Mouse (Mus musculus) stomach, postnatal 0 days (tissue): ENCODE measurements around the gene Fabp6. TPM values are rescaled to one million over a fixed set of nuclear protein-coding genes. Genes with fewer than 3 reads are reported as not detected.
A peak's percentile ranks its signal among the peaks of the same experiment; 100 is the strongest.

Experiments
- ATAC-seq: fragments of 200-750 bp; cut with Nextera tagmentation; 2 replicates; pipeline ENCODE4 v1.8.0; 2017; ENCODE audit not compliant: low FRiP score, low TSS enrichment
- DNase-seq: peaks from one replicate; pipeline ENCODE4 v3.0.0-alpha.2; 2016; ENCODE audit warnings: low spot score
- H3K27ac ChIP-seq: fragments of 300-500 bp; sonication (generic); replicated peaks from 2 replicates; pipeline ENCODE4 v1.5.1; 2014; ENCODE audit warnings: mild to moderate bottlenecking, control low read depth
- H3K27me3 ChIP-seq: fragments of 300-500 bp; sonication (generic); 2 replicates; pipeline ENCODE4 v1.6.1; 2014; ENCODE audit warnings: low read length; ENCODE audit not compliant: control insufficient read depth, insufficient read depth
- H3K36me3 ChIP-seq: fragments of 300-500 bp; sonication (generic); 2 replicates; pipeline ENCODE4 v1.6.1; 2014; ENCODE audit warnings: low read length, mixed read lengths; ENCODE audit not compliant: control insufficient read depth, insufficient read depth
- H3K4me1 ChIP-seq: fragments of 300-500 bp; sonication (generic); replicated peaks from 2 replicates; pipeline ENCODE4 v1.6.1; 2014; ENCODE audit warnings: antibody characterized with exemption; ENCODE audit not compliant: control insufficient read depth, insufficient read depth
- H3K4me2 ChIP-seq: fragments of 300-500 bp; sonication (generic); replicated peaks from 2 replicates; pipeline ENCODE4 v1.6.1; 2014; ENCODE audit warnings: low read depth, mild to moderate bottlenecking, control low read depth, moderate library complexity
- H3K4me3 ChIP-seq: fragments of 300-500 bp; sonication (generic); 2 replicates; pipeline ENCODE4 v1.5.1; 2014; ENCODE audit warnings: low read depth, low read length, control low read depth
- H3K9ac ChIP-seq: fragments of 300-500 bp; sonication (generic); 2 replicates; pipeline ENCODE4 v1.6.1; 2014; ENCODE audit warnings: mild to moderate bottlenecking, low read length, control low read depth, mixed read lengths
- H3K9me3 ChIP-seq: fragments of 300-500 bp; sonication (generic); 2 replicates; pipeline ENCODE4 v1.6.1; 2016; ENCODE audit warnings: low read length; ENCODE audit not compliant: control insufficient read depth
- CTCF ChIP-seq: IDR thresholded peaks from 2 replicates; pipeline ENCODE4 v1.5.1; 2016; ENCODE audit warnings: antibody characterized with exemption, low read depth, mild to moderate bottlenecking, moderate library complexity
- EP300 ChIP-seq: optimal IDR thresholded peaks from 2 replicates; pipeline ENCODE3; 2016; ENCODE audit warnings: antibody characterized with exemption
- WGBS: fragments of 180-500 bp; shearing (Covaris S2); extraction: QIAGEN DNeasy Blood & Tissue Kit; methylation state at CpG from one replicate; pipeline ENCODE4 v1.1.7; 2014; 5-methylcytosine and 5-hydroxymethylcytosine counted together
- polyA plus RNA-seq: library from polyadenylated mRNA; unstranded; fragments of >200 nt; fragmentation: Nextera tagmentation; extraction: Ambion mirVana; gene quantifications from 2 replicates; pipeline ENCODE4 v1.2.1, GENCODE M21; 2015

Fabp6 gene
- polyA plus RNA-seq, 1 experiment from 2014 or later, result 5.9 TPM

DNA sequence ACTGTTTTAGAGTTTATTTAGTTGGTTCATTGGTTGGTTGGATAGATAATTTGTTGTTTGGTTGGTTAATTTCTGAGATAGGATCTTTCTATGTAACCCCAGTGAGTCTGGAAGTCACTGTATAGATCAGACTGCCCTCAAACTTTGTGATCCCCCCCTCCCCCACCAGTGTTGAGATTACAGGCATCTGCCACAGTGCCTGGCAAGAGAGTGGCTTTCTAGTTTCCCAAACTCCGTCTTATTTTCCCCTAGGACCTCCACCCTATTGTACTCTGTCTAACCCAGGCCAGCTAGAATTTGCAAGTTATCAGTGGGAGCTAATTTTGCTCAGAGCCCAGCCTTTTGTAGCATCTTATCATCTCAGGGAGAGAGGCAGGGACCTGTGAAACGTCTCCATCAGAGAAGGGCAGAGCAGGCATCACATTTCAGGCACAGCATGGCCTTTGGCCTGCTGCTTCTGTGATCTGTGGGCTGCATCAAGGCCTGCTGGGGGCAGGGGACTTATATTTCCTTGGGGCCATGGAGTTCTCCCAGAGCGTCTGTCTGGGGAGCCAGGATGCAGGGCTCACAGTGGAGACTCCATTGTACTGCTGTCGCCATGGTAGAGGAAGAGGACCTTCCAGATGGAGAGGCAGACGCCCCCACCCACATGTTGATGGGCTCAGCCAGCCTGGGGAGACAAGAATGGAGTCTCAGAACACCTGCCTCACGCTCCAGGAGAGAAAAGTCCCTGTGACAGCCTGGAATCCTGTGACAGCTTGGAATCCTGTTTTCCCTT lies 41.6 kb downstream of the Fabp6 start:
- 35% methylated on average over 6 of the region's 6 CpGs for WGBS
- ATAC-seq, result no peak
- DNase-seq, result no peak

DNA sequence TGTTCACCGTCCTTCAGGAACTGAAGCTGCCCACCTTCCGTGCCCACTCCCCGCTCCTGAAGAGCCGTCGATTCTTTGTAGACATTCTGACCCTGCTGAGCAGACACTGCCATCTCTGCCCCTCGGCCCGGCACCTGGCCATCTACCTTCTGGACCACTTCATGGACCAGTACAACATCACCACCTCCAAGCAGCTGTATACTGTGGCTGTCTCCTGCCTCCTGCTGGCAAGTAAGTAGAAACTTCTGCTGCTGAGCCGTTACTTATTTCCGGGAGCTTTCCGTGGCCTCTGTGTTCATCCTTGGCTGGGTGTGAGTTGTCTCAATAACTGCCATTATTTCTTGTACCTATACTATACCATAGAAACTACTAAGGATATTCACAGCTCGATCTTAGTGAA lies 44.8 kb downstream of the Fabp6 start:
- Histone ChIP-seq H3K4me1 (no peaks in the 10 kb centered on the region), H3K4me3 (no peak overlapping the region), H3K36me3 (0 out of 2 replicates have a peak, but pooled peaks cover 2% of the 10 kb centered on the region), H3K4me2 (no peak overlapping the region), H3K9ac (no peak overlapping the region), H3K27me3 (no peaks in the 10 kb centered on the region), H3K9me3 (no peaks in the 10 kb centered on the region), H3K27ac (no peak overlapping the region)
- WGBS, result 86% methylated on average over 11 of the region's 11 CpGs
- DNase-seq (no peak), ATAC-seq (no peak)
- TF ChIP-seq CTCF (peak; percentile 66), EP300 (no peak)

More for the DNA sequence above, 41.6 kb downstream of the Fabp6 start:
- Histone ChIP-seq H3K27ac (no peak overlapping the region), H3K9ac (no peak overlapping the region), H3K4me3 (no peak overlapping the region), H3K4me1 (no peaks in the 10 kb centered on the region), H3K4me2 (no peak overlapping the region), H3K27me3 (no peaks in the 10 kb centered on the region), H3K9me3 (no peaks in the 10 kb centered on the region), H3K36me3 (0 out of 2 replicates have a peak, but pooled peaks cover 2% of the 10 kb centered on the region)
- TF ChIP-seq EP300 (no peak), CTCF (no peak)

GRCm38 (mm10) chr11:43552675-43553074 lies 48.7 kb downstream of the Fabp6 start:
- Histone ChIP-seq H3K4me1 (peaks cover 5% of the 10 kb centered on the region), H3K27me3 (no peaks in the 10 kb centered on the region), H3K9ac (no peak overlapping the region), H3K27ac (no peak overlapping the region), H3K4me3 (no peak overlapping the region), H3K36me3 (no peaks in the 10 kb centered on the region), H3K9me3 (no peaks in the 10 kb centered on the region), H3K4me2 (no peak overlapping the region)
- no peak for ATAC-seq
- TF ChIP-seq CTCF (no peak), EP300 (no peak)
- WGBS, result 88% methylated on average over 6 of the region's 6 CpGs
- DNase-seq, result no peak

DNA sequence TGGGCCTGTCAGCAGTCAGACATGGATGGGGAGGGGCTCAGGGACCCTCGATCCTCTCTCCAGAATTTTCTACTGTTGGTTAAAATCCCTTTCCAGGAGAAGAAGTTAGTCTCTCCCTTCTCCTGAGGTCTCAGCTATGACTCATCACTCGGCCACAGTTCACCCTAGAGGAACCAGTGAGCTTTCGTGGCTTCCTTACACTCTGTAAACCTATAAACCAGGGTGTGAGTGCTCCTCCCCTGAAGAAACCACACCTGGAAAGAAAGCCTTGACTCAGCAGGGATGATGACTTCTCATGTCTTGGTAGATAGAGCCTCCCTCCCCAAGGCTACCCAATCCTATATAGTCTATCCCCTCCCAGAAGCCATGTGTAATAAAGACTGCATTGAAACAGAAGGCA lies 49.6 kb downstream of the Fabp6 start:
- no peak overlapping the region for H3K4me2 ChIP-seq
- peak; percentile 81 for ATAC-seq
- no peak overlapping the region for H3K9ac ChIP-seq
- no peaks in the 10 kb centered on the region for H3K9me3 ChIP-seq
- no peak overlapping the region for H3K27ac ChIP-seq
- TF ChIP-seq CTCF, result no peak
- no peak for TF ChIP-seq EP300
- 56% methylated on average over 3 of the region's 3 CpGs for WGBS
- DNase-seq, result peak; percentile 57
- no peaks in the 10 kb centered on the region for H3K27me3 ChIP-seq
- peaks cover 5% of the 10 kb centered on the region for H3K4me1 ChIP-seq
- H3K4me3 ChIP-seq, result no peak overlapping the region
- no peaks in the 10 kb centered on the region for H3K36me3 ChIP-seq

DNA sequence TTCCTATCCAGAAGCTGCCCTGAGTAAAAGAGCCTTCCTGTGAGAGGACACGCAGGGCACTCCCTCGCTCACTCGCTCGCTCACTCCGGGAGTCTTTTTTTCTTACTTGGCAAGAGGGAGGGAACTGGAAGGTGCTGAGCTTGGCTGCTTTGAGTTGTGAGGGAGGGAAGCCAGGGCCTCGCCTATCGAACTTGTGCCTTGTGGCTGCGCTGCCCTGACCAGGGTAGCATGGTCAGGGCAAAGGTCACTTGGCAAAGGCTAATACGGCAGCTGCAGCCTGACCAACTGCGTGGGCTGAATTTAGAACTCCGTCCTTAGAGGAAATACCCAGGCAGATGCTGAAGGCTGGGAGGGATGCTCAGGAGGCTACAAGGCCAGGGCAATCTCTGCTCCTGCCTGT lies 51.6 kb downstream of the Fabp6 start:
- H3K4me3 ChIP-seq, result no peak overlapping the region
- ATAC-seq (peak; percentile 66), DNase-seq (peak; percentile 61)
- no peaks in the 10 kb centered on the region for H3K36me3 ChIP-seq
- TF ChIP-seq CTCF (no peak), EP300 (no peak)
- no peak overlapping the region for H3K4me2 ChIP-seq
- H3K27me3 ChIP-seq, result no peaks in the 10 kb centered on the region
- H3K27ac ChIP-seq, result peak overlapping the region; percentile 40; the same call in 1 of the 2 replicates
- H3K4me1 ChIP-seq, result peaks cover 5% of the 10 kb centered on the region
- H3K9ac ChIP-seq, result 0 out of 2 replicates have a peak overlapping the region, but pooled peaks have one; percentile 8
- no peaks in the 10 kb centered on the region for H3K9me3 ChIP-seq
- WGBS, result 41% methylated on average over 11 of the region's 11 CpGs
